Mouse (Mus musculus) liver, embryonic 16.5 days (tissue): ENCODE measurements around the gene Il12b. TPM values are rescaled to one million over a fixed set of nuclear protein-coding genes. Genes with fewer than 3 reads are reported as not detected.

Source experiments
- ATAC-seq: fragments of 200-750 bp; cut with Nextera tagmentation; 2 replicates; pipeline ENCODE4 v1.8.0; 2017; ENCODE audit warnings: low read depth, mild to moderate bottlenecking, moderate number of reproducible peaks, moderate library complexity
- H3K27ac ChIP-seq: fragments of 300-500 bp; sonication (generic); 2 replicates; pipeline ENCODE4 v1.5.1; 2014; ENCODE audit warnings: mild to moderate bottlenecking, low read length
- H3K27me3 ChIP-seq: fragments of 300-500 bp; sonication (generic); 2 replicates; pipeline ENCODE4 v1.6.1; 2014; ENCODE audit warnings: low read depth, low read length, mixed read lengths; ENCODE audit not compliant: control insufficient read depth, insufficient read depth
- H3K36me3 ChIP-seq: fragments of 300-500 bp; sonication (generic); 2 replicates; pipeline ENCODE4 v1.6.1; 2014; ENCODE audit warnings: mild to moderate bottlenecking; ENCODE audit not compliant: control insufficient read depth, insufficient read depth
- H3K4me1 ChIP-seq: fragments of 300-500 bp; sonication (generic); 2 replicates; pipeline ENCODE4 v1.6.1; 2014; ENCODE audit warnings: low read depth, low read length, mixed read lengths; ENCODE audit not compliant: control insufficient read depth
- H3K4me2 ChIP-seq: fragments of 300-500 bp; sonication (generic); 2 replicates; pipeline ENCODE4 v1.6.1; 2014; ENCODE audit warnings: low read depth, low read length, mixed read lengths
- H3K4me3 ChIP-seq: fragments of 300-500 bp; sonication (generic); 2 replicates; pipeline ENCODE4 v1.5.1; 2014; ENCODE audit warnings: low read depth, mild to moderate bottlenecking, low read length
- H3K9ac ChIP-seq: fragments of 300-500 bp; sonication (generic); 2 replicates; pipeline ENCODE4 v1.6.1; 2014; ENCODE audit warnings: low read depth, low read length
- H3K9me3 ChIP-seq: fragments of 300-500 bp; sonication (generic); replicated peaks from 2 replicates; pipeline ENCODE4 v1.6.1; 2016; ENCODE audit warnings: low read length; ENCODE audit not compliant: control insufficient read depth
- WGBS: fragments of 180-500 bp; shearing (Covaris S2); extraction: QIAGEN DNeasy Blood & Tissue Kit; methylation state at CpG from one replicate; pipeline ENCODE4 v1.1.7; 2014; ENCODE audit not compliant: insufficient replicate concordance; 5-methylcytosine and 5-hydroxymethylcytosine counted together
- polyA plus RNA-seq: library from polyadenylated mRNA; unstranded; fragments of >200 nt; fragmentation: Nextera tagmentation; extraction: Ambion mirVana; gene quantifications from 2 replicates; pipeline ENCODE4 v1.2.1, GENCODE M21; 2015

The Il12b gene
- polyA plus RNA-seq, 1 experiment from 2014 or later, result not detected

DNA sequence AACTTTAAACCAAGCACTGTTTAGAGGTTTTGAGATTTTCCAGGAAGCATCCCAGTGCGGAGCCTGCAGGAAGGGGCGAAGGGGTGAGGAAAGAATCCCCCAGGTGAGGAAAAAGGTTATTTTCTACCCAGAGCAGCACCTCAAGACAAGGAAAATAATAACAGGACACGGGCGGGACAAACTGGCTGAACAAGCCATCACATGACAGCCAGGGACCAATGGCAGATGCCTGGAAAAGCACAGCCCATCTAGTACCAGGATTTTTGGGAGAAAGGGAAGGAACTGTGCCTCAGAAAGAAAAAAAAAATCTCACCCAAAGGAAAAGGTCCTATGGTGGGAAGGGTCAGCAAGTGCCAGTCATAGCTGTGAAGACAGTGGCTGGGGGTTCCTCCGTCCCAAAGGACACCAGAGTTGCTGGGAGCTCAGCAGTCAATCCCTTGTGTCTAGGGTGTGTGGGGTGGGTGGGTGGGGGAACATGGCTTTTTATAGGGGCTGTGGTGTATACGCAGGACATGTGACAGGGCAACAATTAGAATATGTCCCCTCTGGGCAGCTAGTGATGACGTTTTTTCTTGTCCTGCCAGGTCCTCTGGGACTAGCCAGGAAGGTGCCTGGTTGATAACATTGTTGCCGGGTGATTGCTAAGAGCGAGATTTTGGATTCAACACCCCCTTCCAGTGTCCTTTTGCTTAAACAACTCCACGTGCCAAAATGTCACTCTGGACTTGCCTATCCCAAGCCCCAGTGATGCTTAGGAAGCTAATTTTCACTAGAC is 22.7 kb downstream of the Il12b start:
- H3K9me3 ChIP-seq, result no peaks in the 10 kb centered on the region
- no peak overlapping the region for H3K4me3 ChIP-seq
- no peak overlapping the region for H3K27ac ChIP-seq
- no peak overlapping the region for H3K4me2 ChIP-seq
- no peaks in the 10 kb centered on the region for H3K4me1 ChIP-seq
- H3K9ac ChIP-seq, result no peak overlapping the region
- ATAC-seq, result no peak
- no peaks in the 10 kb centered on the region for H3K27me3 ChIP-seq
- no peaks in the 10 kb centered on the region for H3K36me3 ChIP-seq
- WGBS, result 51% methylated on average over 10 of the region's 10 CpGs

- 40% methylated on average over 6 of the region's 6 CpGs for WGBS
- no peaks in the 10 kb centered on the region for H3K9me3 ChIP-seq
- H3K4me3 ChIP-seq, result no peak overlapping the region
- no peaks in the 10 kb centered on the region for H3K27me3 ChIP-seq
- no peak overlapping the region for H3K27ac ChIP-seq
- H3K4me2 ChIP-seq, result no peak overlapping the region
- H3K9ac ChIP-seq, result no peak overlapping the region
- H3K36me3 ChIP-seq, result no peaks in the 10 kb centered on the region
- H3K4me1 ChIP-seq, result no peaks in the 10 kb centered on the region
- ATAC-seq, result no peak
Measured at GRCm38 (mm10) chr11:44423261-44423660, 23.4 kb downstream of the Il12b start.

DNA sequence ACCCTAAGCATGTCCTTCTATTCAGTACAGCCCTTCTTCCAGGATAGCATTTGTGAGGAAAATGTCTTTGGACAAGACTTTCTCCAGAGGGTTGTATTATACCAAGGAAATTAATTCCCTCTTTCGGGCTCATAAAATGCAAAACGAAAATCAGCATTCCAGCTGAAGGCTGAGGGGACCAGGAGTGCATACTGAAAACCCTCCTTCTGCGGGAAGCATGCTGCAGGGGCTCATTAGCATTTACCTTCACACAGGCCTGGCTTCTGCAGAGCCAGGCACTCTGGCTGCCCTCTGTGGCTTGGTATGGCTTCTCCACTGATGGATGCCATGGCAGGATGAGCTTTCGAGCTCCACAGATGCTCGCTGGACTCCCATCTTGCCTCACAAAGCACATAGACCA is 24.1 kb downstream of the Il12b start:
- no peak overlapping the region for H3K27ac ChIP-seq
- no peak for ATAC-seq
- no peak overlapping the region for H3K4me2 ChIP-seq
- H3K27me3 ChIP-seq, result no peaks in the 10 kb centered on the region
- H3K36me3 ChIP-seq, result no peaks in the 10 kb centered on the region
- no peaks in the 10 kb centered on the region for H3K4me1 ChIP-seq
- no peaks in the 10 kb centered on the region for H3K9me3 ChIP-seq
- H3K4me3 ChIP-seq, result no peak overlapping the region
- H3K9ac ChIP-seq, result no peak overlapping the region
- WGBS, result 56% methylated on average over 5 of the region's 5 CpGs

- H3K4me2 ChIP-seq, result no peak overlapping the region
- H3K9ac ChIP-seq, result no peak overlapping the region
- H3K27me3 ChIP-seq, result no peaks in the 10 kb centered on the region
- H3K36me3 ChIP-seq, result no peaks in the 10 kb centered on the region
- H3K4me1 ChIP-seq, result no peaks in the 10 kb centered on the region
- H3K9me3 ChIP-seq, result no peaks in the 10 kb centered on the region
- H3K27ac ChIP-seq, result no peak overlapping the region
- H3K4me3 ChIP-seq, result no peak overlapping the region
- ATAC-seq, result no peak
- 63% methylated on average over 8 of the region's 8 CpGs for WGBS
Measured at GRCm38 (mm10) chr11:44425006-44425405, 25.1 kb downstream of the Il12b start.

- no peaks in the 10 kb centered on the region for H3K27me3 ChIP-seq
- no peaks in the 10 kb centered on the region for H3K9me3 ChIP-seq
- ATAC-seq, result no peak
- no peak overlapping the region for H3K27ac ChIP-seq
- H3K4me1 ChIP-seq, result no peaks in the 10 kb centered on the region
- WGBS, result 59% methylated on average over 6 of the region's 6 CpGs
- no peak overlapping the region for H3K4me2 ChIP-seq
- no peak overlapping the region for H3K9ac ChIP-seq
- no peak overlapping the region for H3K4me3 ChIP-seq
- H3K36me3 ChIP-seq, result no peaks in the 10 kb centered on the region
Measured at GRCm38 (mm10) chr11:44425626-44426025, 25.8 kb downstream of the Il12b start.

- Histone ChIP-seq H3K4me3 (no peak overlapping the region), H3K27ac (no peak overlapping the region), H3K4me1 (no peaks in the 10 kb centered on the region), H3K9ac (no peak overlapping the region), H3K27me3 (no peaks in the 10 kb centered on the region), H3K4me2 (no peak overlapping the region), H3K36me3 (no peaks in the 10 kb centered on the region), H3K9me3 (no peaks in the 10 kb centered on the region)
- ATAC-seq, result no peak
- WGBS, result 51% methylated on average over 2 of the region's 2 CpGs
Measured at GRCm38 (mm10) chr11:44427951-44428350, 28.1 kb downstream of the Il12b start.

GRCm38 (mm10) chr11:44430036-44430435 is 30.2 kb downstream of the Il12b start:
- Histone ChIP-seq H3K4me1 (no peaks in the 10 kb centered on the region), H3K27me3 (no peaks in the 10 kb centered on the region), H3K4me2 (no peak overlapping the region), H3K4me3 (no peak overlapping the region), H3K9ac (no peak overlapping the region), H3K27ac (no peak overlapping the region), H3K36me3 (no peaks in the 10 kb centered on the region), H3K9me3 (no peaks in the 10 kb centered on the region)
- no peak for ATAC-seq
- WGBS, result 55% methylated on average over 3 of the region's 3 CpGs

- ATAC-seq, result no peak
- Histone ChIP-seq H3K9me3 (no peaks in the 10 kb centered on the region), H3K9ac (no peak overlapping the region), H3K27ac (no peak overlapping the region), H3K36me3 (no peaks in the 10 kb centered on the region), H3K4me2 (no peak overlapping the region), H3K27me3 (no peaks in the 10 kb centered on the region), H3K4me3 (no peak overlapping the region), H3K4me1 (no peaks in the 10 kb centered on the region)
- 88% methylated on average over 6 of the region's 6 CpGs for WGBS
Measured at GRCm38 (mm10) chr11:44437786-44438185, 37.9 kb downstream of the Il12b start.

- peaks cover 6% of the 10 kb centered on the region for H3K36me3 ChIP-seq
- no peaks in the 10 kb centered on the region for H3K27me3 ChIP-seq
- no peak overlapping the region for H3K27ac ChIP-seq
- peaks cover 4% of the 10 kb centered on the region for H3K4me1 ChIP-seq
- no peaks in the 10 kb centered on the region for H3K9me3 ChIP-seq
- no peak for ATAC-seq
- no peak overlapping the region for H3K4me3 ChIP-seq
- H3K9ac ChIP-seq, result no peak overlapping the region
- H3K4me2 ChIP-seq, result no peak overlapping the region
Measured at GRCm38 (mm10) chr11:44451046-44451445, 51.2 kb downstream of the Il12b start.
